22 mouse cellular contexts compared by ENCODE assay signal in genomic region chr4:17502420-17502819, GRCm38 (mm10).
"Had no signal": no experiment of that assay in that cellular context is flagged by ENCODE, and none has a peak within 500 bp of the region (broad histone marks: within the 10 kb centered on the region; RNA-seq: fewer than 3 reads in every experiment).

No protein-coding gene starts in this region.

- H3K9me3 ChIP-seq: limb, embryonic 10.5 days; limb, embryonic 13.5 days; liver, embryonic 12.5 days; liver, embryonic 15.5 days; lung, embryonic 15.5 days; megakaryocyte, embryonic 14.5 days; midbrain, embryonic 15.5 days; neural tube, embryonic 13.5 days; stomach, embryonic 15.5 days had no signal

- H3K4me1 ChIP-seq: limb, embryonic 10.5 days; limb, embryonic 13.5 days; liver, embryonic 12.5 days; liver, embryonic 15.5 days; lung, embryonic 15.5 days; megakaryocyte, embryonic 14.5 days; midbrain, embryonic 15.5 days; neural tube, embryonic 13.5 days; stomach, embryonic 15.5 days had no signal

- H3K9ac ChIP-seq: limb, embryonic 13.5 days; liver, embryonic 12.5 days; liver, embryonic 15.5 days; lung, embryonic 15.5 days; midbrain, embryonic 15.5 days; neural tube, embryonic 13.5 days; stomach, embryonic 15.5 days had no signal

- H3K4me2 ChIP-seq: limb, embryonic 13.5 days; liver, embryonic 12.5 days; liver, embryonic 15.5 days; lung, embryonic 15.5 days; midbrain, embryonic 11.5 days; midbrain, embryonic 15.5 days; neural tube, embryonic 13.5 days; stomach, embryonic 15.5 days had no signal

- DNase-seq: kidney, adult 2 months; kidney, postnatal 25 days; layer of hippocampus, adult 9-11 months; liver; lung, adult 18-20 months; lung, postnatal 10 days; lung, postnatal 36 days; right cerebral cortex, postnatal 25 days; spleen, adult 18-20 months; thymus, postnatal 25 days had no signal

- H3K4me3 ChIP-seq: layer of hippocampus, adult 2 months; limb, embryonic 10.5 days; limb, embryonic 13.5 days; liver, embryonic 12.5 days; liver, embryonic 15.5 days; lung, embryonic 15.5 days; megakaryocyte, embryonic 14.5 days; midbrain, embryonic 15.5 days; neural tube, embryonic 13.5 days; stomach, embryonic 15.5 days had no signal

- H3K27me3 ChIP-seq: limb, embryonic 13.5 days; liver, embryonic 12.5 days; liver, embryonic 15.5 days; lung, embryonic 15.5 days; megakaryocyte, embryonic 14.5 days; midbrain, embryonic 15.5 days; neural tube, embryonic 13.5 days; stomach, embryonic 15.5 days had no signal

- ATAC-seq: liver, embryonic 12.5 days; midbrain, embryonic 15.5 days had no signal

- H3K27ac ChIP-seq: kidney, postnatal 0 days; layer of hippocampus, adult 2 months; limb, embryonic 10.5 days; limb, embryonic 13.5 days; liver, embryonic 12.5 days; liver, embryonic 15.5 days; lung, embryonic 15.5 days; midbrain, embryonic 15.5 days; neural tube, embryonic 13.5 days; stomach, embryonic 15.5 days had no signal

- H3K36me3 ChIP-seq: limb, embryonic 10.5 days; limb, embryonic 13.5 days; liver, embryonic 12.5 days; liver, embryonic 15.5 days; lung, embryonic 15.5 days; midbrain, embryonic 15.5 days; neural tube, embryonic 13.5 days; stomach, embryonic 15.5 days had no signal
